Mouse (Mus musculus) bone marrow macrophage, adult 2 months (primary cell): Measurements from ENCODE around the gene Tacc2.
"Not testable (repeated sequence)": the region's sequence is repeated elsewhere in the genome, so short reads cannot be mapped to it uniquely, and the experiment has no call there.

ENCODE experiments used
- CTCF ChIP-seq: IDR thresholded peaks from 2 replicates; pipeline ENCODE4 v1.5.1; 2012; ENCODE audit warnings: low read depth, mild to moderate bottlenecking, low read length, moderate library complexity
- POLR2A ChIP-seq: IDR thresholded peaks from 2 replicates; pipeline ENCODE4 v1.6.1; 2012; ENCODE audit warnings: mild to moderate bottlenecking, low read depth, low read length, borderline replicate concordance

GRCm38 (mm10) chr7:130596079-130596855 is 19.0 kb downstream of the Tacc2 start:
- TF ChIP-seq POLR2A, CTCF: not testable (repeated sequence)
